Mouse (Mus musculus): Measurements from ENCODE around the gene Clstn2. TPM values are rescaled to one million over a fixed set of nuclear protein-coding genes. Genes with fewer than 3 reads are reported as not detected.
A peak's percentile ranks its signal among the peaks of the same experiment; 100 is the strongest.

Gene Clstn2
- polyA plus RNA-seq, 1 experiment from 2014 or later: 25.2 TPM

DNA sequence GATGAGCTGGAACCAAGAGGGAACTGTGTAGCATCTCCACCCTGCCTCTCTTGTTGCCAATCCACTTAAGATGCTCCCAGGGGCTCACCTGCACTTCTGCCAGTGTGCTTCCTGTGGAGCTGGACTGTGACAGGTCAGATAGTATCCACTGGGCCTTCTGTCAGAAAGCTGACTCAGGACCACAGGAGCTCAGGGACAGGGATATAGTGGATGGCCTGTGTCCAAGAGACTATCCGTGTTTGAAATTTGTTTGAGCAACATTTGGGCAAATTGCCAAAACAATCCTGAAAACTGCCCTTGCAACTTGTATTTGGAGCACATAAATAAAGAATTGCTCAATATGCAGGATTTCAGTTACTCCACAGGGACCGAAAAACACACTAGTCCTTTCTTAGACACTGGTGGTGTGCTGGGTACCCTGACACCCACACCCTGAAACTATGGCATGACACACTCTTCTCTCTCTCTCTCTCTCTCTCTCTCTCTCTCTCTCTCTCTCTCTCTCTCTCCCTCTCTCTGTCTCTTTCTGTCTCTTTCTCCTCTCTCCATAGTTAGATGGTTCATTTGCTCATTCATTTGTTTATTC, 542.3 kb downstream of the Clstn2 start:
- no peak for ATAC-seq (ENCODE audit: low read depth)
- no peak overlapping the region for H3K4me2 ChIP-seq (ENCODE audit: low read depth, low read length)
- H3K4me3 ChIP-seq (ENCODE audit: low read depth, low read length): no peak overlapping the region
- H3K4me1 ChIP-seq (ENCODE audit: control insufficient read depth, insufficient read depth, low read length): no peaks in the 10 kb centered on the region
- H3K27me3 ChIP-seq (ENCODE audit: control insufficient read depth, insufficient read depth, low read length): no peaks in the 10 kb centered on the region
- no peak overlapping the region for H3K27ac ChIP-seq (ENCODE audit: low read depth, low read length)
- H3K9ac ChIP-seq (replicated peaks; ENCODE audit: low read depth, low read length): no peak overlapping the region
- no peaks in the 10 kb centered on the region for H3K9me3 ChIP-seq (ENCODE audit: control insufficient read depth, low read length)
- 54% methylated on average over 2 of the region's 2 CpGs for WGBS
- no peaks in the 10 kb centered on the region for H3K36me3 ChIP-seq (ENCODE audit: control insufficient read depth, insufficient read depth, low read length)

DNA sequence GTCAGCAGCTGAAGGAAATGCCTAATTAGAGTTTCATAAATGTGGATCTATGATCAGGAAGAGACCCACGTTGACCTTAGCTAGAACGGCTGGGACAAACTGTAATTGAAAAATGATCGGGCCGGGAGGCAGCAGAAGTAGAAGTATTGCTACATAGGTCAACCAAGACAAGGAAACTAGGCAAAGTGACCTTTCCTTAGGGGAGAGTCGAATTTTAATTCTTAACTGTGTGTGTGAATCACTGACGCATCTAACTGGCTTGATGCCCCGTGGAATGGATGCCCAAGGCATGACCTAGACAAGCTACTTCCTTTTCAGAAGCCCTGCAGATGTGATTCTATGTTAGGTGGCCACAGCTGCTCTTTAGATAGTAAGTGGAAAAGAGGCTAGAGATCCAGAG, 546.2 kb downstream of the Clstn2 start:
- H3K9ac ChIP-seq (replicated peaks; ENCODE audit: low read depth, low read length): no peak overlapping the region
- 80% methylated on average over 7 of the region's 7 CpGs for WGBS
- no peaks in the 10 kb centered on the region for H3K36me3 ChIP-seq (ENCODE audit: control insufficient read depth, insufficient read depth, low read length)
- no peak for ATAC-seq (ENCODE audit: low read depth)
- H3K4me3 ChIP-seq (ENCODE audit: low read depth, low read length): no peak overlapping the region
- no peaks in the 10 kb centered on the region for H3K27me3 ChIP-seq (ENCODE audit: control insufficient read depth, insufficient read depth, low read length)
- no peak overlapping the region for H3K4me2 ChIP-seq (ENCODE audit: low read depth, low read length)
- no peaks in the 10 kb centered on the region for H3K9me3 ChIP-seq (ENCODE audit: control insufficient read depth, low read length)
- H3K27ac ChIP-seq (ENCODE audit: low read depth, low read length): no peak overlapping the region
- no peaks in the 10 kb centered on the region for H3K4me1 ChIP-seq (ENCODE audit: control insufficient read depth, insufficient read depth, low read length)

DNA sequence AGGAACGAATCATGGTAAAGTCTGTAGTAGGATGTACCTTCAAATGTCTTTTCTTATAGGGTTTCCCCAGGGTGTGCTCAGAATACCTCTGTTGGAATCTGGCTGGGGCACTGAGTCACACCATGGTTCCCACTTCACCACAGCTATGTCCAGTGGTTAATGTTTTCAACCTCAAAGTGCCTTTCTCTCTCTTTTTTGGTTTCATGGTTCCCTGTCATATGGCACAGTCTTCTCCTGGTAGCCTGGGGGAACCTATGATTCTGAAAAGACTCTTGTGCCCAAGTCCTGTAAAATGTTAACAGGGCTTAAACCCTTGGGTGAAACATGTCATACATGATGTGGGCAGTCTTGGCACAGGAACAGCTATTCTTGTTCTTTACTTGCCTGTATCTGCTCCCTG, 551.8 kb downstream of the Clstn2 start:
- 63% methylated on average over 1 of the region's 1 CpGs for WGBS
- Histone ChIP-seq H3K27me3 (ENCODE audit: control insufficient read depth, insufficient read depth, low read length) (no peaks in the 10 kb centered on the region), H3K4me1 (ENCODE audit: control insufficient read depth, insufficient read depth, low read length) (no peaks in the 10 kb centered on the region), H3K9me3 (ENCODE audit: control insufficient read depth, low read length) (no peaks in the 10 kb centered on the region), H3K4me2 (ENCODE audit: low read depth, low read length) (no peak overlapping the region), H3K4me3 (ENCODE audit: low read depth, low read length) (no peak overlapping the region), H3K27ac (ENCODE audit: low read depth, low read length) (no peak overlapping the region), H3K36me3 (ENCODE audit: control insufficient read depth, insufficient read depth, low read length) (no peaks in the 10 kb centered on the region), H3K9ac (replicated peaks; ENCODE audit: low read depth, low read length) (no peak overlapping the region)
- ATAC-seq (ENCODE audit: low read depth): no peak

DNA sequence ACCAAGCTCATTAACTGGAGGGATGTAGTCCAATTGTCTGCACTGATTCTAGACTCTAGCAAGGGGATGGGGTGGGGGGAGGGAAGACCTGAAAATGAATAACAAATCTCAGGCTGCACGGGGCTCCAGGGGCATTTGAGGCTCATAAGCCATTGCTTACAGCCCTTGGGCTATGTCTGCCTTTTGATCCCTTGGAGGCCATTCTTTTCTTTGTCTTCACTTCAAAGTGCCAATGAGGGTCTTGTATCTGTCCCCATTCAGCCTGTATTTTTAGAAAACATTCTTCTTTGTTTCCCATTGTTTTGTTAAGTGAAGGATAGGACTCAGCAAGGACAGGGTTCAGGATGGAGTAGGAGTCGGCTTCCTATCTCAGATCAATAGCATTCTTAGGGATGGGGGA, 556.0 kb downstream of the Clstn2 start:
- 6% methylated on average over 2 of the region's 2 CpGs for WGBS
- H3K4me2 ChIP-seq (ENCODE audit: low read depth, low read length): no peak overlapping the region
- H3K4me3 ChIP-seq (ENCODE audit: low read depth, low read length): no peak overlapping the region
- H3K27ac ChIP-seq (ENCODE audit: low read depth, low read length): no peak overlapping the region
- H3K9ac ChIP-seq (replicated peaks; ENCODE audit: low read depth, low read length): no peak overlapping the region
- no peak for ATAC-seq (ENCODE audit: low read depth)
- no peaks in the 10 kb centered on the region for H3K4me1 ChIP-seq (ENCODE audit: control insufficient read depth, insufficient read depth, low read length)
- no peaks in the 10 kb centered on the region for H3K27me3 ChIP-seq (ENCODE audit: control insufficient read depth, insufficient read depth, low read length)
- no peaks in the 10 kb centered on the region for H3K9me3 ChIP-seq (ENCODE audit: control insufficient read depth, low read length)
- H3K36me3 ChIP-seq (ENCODE audit: control insufficient read depth, insufficient read depth, low read length): no peaks in the 10 kb centered on the region

DNA sequence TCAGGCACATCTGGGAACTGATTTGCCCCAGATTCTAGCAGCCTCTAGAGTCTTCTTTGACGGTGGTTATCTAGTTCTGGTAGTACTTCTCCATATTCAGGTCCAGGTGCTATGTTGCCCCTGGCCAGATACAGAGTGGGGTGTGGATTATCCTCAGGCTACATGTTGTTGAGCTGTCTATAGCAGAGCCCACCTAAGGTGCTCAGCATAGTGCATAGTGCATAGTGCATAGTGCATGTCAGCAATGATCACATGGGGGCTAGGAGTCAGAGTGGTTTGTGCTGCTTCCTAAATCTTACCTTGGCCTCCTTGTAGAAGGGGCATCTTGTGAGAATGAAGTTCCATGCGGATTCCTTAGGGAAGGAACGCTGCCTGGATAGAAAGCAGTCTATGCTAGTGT, 556.5 kb downstream of the Clstn2 start:
- Histone ChIP-seq H3K4me1 (ENCODE audit: control insufficient read depth, insufficient read depth, low read length) (no peaks in the 10 kb centered on the region; the same call in 1 of the 2 replicates), H3K4me3 (ENCODE audit: low read depth, low read length) (no peak overlapping the region), H3K27me3 (ENCODE audit: control insufficient read depth, insufficient read depth, low read length) (no peaks in the 10 kb centered on the region), H3K4me2 (ENCODE audit: low read depth, low read length) (no peak overlapping the region), H3K9ac (replicated peaks; ENCODE audit: low read depth, low read length) (no peak overlapping the region), H3K27ac (ENCODE audit: low read depth, low read length) (no peak overlapping the region), H3K9me3 (ENCODE audit: control insufficient read depth, low read length) (no peaks in the 10 kb centered on the region), H3K36me3 (ENCODE audit: control insufficient read depth, insufficient read depth, low read length) (no peaks in the 10 kb centered on the region)
- ATAC-seq (ENCODE audit: low read depth): no peak
- WGBS: 84% methylated on average over 3 of the region's 3 CpGs

DNA sequence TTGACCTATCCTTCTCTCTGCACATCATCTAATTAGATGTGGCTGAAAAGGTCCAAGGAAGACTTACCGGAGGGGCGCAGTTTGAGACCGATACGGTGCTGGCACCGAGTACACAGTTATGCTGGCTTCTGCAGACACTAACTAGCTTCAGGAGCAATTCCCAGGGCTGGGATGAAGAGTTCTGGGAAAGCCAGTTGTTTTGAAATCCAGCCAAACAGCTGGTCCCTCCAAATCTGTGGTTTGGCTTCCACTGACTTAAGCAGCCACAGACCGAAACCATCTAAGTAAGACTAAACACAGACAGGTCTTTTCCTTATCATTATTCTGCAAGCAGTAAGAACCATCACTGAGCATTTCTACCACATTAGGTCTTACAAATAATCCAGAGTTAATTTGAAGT, 558.1 kb downstream of the Clstn2 start:
- no peak overlapping the region for H3K4me2 ChIP-seq (ENCODE audit: low read depth, low read length)
- H3K9me3 ChIP-seq (ENCODE audit: control insufficient read depth, low read length): no peaks in the 10 kb centered on the region
- no peaks in the 10 kb centered on the region for H3K27me3 ChIP-seq (ENCODE audit: control insufficient read depth, insufficient read depth, low read length)
- no peak for ATAC-seq (ENCODE audit: low read depth)
- WGBS: 85% methylated on average over 6 of the region's 6 CpGs
- peaks cover 8% of the 10 kb centered on the region; the same call in 1 of the 2 replicates for H3K4me1 ChIP-seq (ENCODE audit: control insufficient read depth, insufficient read depth, low read length)
- H3K27ac ChIP-seq (ENCODE audit: low read depth, low read length): no peak overlapping the region
- no peak overlapping the region for H3K9ac ChIP-seq (replicated peaks; ENCODE audit: low read depth, low read length)
- H3K4me3 ChIP-seq (ENCODE audit: low read depth, low read length): no peak overlapping the region
- no peaks in the 10 kb centered on the region for H3K36me3 ChIP-seq (ENCODE audit: control insufficient read depth, insufficient read depth, low read length)

DNA sequence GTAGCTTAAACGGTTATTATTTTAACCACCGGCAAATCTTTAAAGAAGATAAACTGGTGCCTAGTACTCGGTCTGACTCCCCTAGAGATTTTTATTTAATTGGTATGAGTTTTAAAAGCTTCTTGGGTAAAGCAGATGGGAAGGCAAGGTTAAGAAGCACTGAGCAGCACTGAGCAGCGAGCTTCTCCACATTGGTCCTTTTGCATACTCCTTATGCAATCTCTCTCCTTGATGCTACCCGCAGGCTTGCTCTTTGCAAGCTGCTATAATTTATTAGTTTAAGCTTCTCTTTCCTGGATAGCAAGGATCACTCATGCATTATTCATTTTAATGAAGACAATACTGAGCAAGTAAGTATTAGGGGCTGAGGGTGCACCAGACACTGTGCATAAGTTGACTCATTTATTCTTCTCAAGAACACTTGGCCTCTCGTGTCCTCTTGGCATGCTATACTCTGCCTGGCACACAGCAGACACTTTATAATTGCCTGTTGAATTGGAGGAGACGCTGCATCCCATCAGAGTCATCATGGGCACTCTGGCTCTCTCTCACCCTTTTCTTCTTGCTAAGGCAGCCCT, 561.9 kb downstream of the Clstn2 start:
- H3K9ac ChIP-seq (replicated peaks; ENCODE audit: low read depth, low read length): no peak overlapping the region
- peaks cover 8% of the 10 kb centered on the region; the same call in 1 of the 2 replicates for H3K4me1 ChIP-seq (ENCODE audit: control insufficient read depth, insufficient read depth, low read length)
- H3K9me3 ChIP-seq (ENCODE audit: control insufficient read depth, low read length): no peaks in the 10 kb centered on the region
- no peaks in the 10 kb centered on the region for H3K27me3 ChIP-seq (ENCODE audit: control insufficient read depth, insufficient read depth, low read length)
- H3K4me2 ChIP-seq (ENCODE audit: low read depth, low read length): no peak overlapping the region
- WGBS: 40% methylated on average over 7 of the region's 7 CpGs
- ATAC-seq (ENCODE audit: low read depth): peak; percentile 38; the same call in 1 of the 2 replicates
- H3K4me3 ChIP-seq (ENCODE audit: low read depth, low read length): no peak overlapping the region
- H3K27ac ChIP-seq (ENCODE audit: low read depth, low read length): no peak overlapping the region
- no peaks in the 10 kb centered on the region for H3K36me3 ChIP-seq (ENCODE audit: control insufficient read depth, insufficient read depth, low read length)

DNA sequence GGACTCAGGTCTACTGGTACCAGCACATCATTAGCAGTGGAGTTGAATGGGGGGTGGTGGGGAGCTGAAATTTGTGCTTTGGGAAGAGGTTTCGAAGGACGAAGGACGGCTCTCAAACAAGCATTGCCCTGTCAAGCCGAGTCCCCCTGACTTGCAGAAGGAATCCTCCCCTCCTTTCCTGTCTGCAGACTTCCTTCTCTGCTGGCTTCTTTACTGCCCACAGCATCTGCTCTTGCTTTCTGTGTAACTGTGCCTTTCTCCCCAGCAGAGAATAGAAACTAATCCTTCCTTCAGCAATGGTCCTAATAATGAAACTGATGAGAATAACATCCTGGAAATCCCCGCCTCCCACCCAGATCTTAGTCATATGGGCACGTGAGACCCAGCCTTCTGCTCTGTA, 572.5 kb downstream of the Clstn2 start:
- Histone ChIP-seq H3K9me3 (ENCODE audit: control insufficient read depth, low read length) (no peaks in the 10 kb centered on the region), H3K4me1 (ENCODE audit: control insufficient read depth, insufficient read depth, low read length) (no peaks in the 10 kb centered on the region), H3K4me3 (ENCODE audit: low read depth, low read length) (no peak overlapping the region), H3K27ac (ENCODE audit: low read depth, low read length) (no peak overlapping the region), H3K9ac (replicated peaks; ENCODE audit: low read depth, low read length) (no peak overlapping the region), H3K36me3 (ENCODE audit: control insufficient read depth, insufficient read depth, low read length) (no peaks in the 10 kb centered on the region), H3K27me3 (ENCODE audit: control insufficient read depth, insufficient read depth, low read length) (no peaks in the 10 kb centered on the region), H3K4me2 (ENCODE audit: low read depth, low read length) (no peak overlapping the region)
- 82% methylated on average over 6 of the region's 6 CpGs for WGBS
- no peak for ATAC-seq (ENCODE audit: low read depth)

DNA sequence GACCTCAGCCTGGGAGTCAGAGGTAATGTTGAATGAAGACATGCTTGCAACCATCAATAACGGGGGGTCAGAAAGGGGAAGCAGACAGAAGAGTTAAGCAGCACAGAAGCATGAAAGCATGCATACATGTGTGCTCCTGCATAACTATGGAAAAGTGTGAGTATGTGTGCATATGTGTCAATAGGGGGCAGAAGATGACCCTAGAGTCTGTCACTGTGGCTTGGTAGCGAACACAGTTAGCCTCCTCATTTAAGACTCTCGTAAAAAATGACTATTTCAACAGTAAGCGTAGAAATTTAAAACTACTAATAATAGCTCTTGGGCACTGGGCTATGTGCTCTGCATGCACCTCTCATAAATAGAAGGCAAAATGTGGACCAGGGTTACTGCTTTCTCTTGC, 573.2 kb downstream of the Clstn2 start:
- Histone ChIP-seq H3K27ac (ENCODE audit: low read depth, low read length) (no peak overlapping the region), H3K4me3 (ENCODE audit: low read depth, low read length) (no peak overlapping the region), H3K9me3 (ENCODE audit: control insufficient read depth, low read length) (no peaks in the 10 kb centered on the region), H3K27me3 (ENCODE audit: control insufficient read depth, insufficient read depth, low read length) (no peaks in the 10 kb centered on the region), H3K4me1 (ENCODE audit: control insufficient read depth, insufficient read depth, low read length) (no peaks in the 10 kb centered on the region), H3K4me2 (ENCODE audit: low read depth, low read length) (no peak overlapping the region), H3K9ac (replicated peaks; ENCODE audit: low read depth, low read length) (no peak overlapping the region), H3K36me3 (ENCODE audit: control insufficient read depth, insufficient read depth, low read length) (no peaks in the 10 kb centered on the region)
- 60% methylated on average over 4 of the region's 4 CpGs for WGBS
- no peak for ATAC-seq (ENCODE audit: low read depth)

Measured in neural tube, embryonic 14.5 days (tissue).